Mouse (Mus musculus) testis, adult 2 months (tissue): Measurements from ENCODE around the gene Scn3b.

Source experiments
- CTCF ChIP-seq: fragments of 200-500 bp; IDR thresholded peaks from 2 replicates; pipeline ENCODE4 v1.5.1; 2012; ENCODE audit warnings: low read depth, mild to moderate bottlenecking, inconsistent platforms, low read length, moderate library complexity; ENCODE audit not compliant: control insufficient read depth, insufficient read depth, insufficient replicate concordance
- POLR2A ChIP-seq: fragments of 200-500 bp; IDR thresholded peaks from 2 replicates; pipeline ENCODE4 v1.6.1; 2012; ENCODE audit warnings: low read depth, mild to moderate bottlenecking, inconsistent platforms, low read length, moderate library complexity; ENCODE audit not compliant: control insufficient read depth

DNA sequence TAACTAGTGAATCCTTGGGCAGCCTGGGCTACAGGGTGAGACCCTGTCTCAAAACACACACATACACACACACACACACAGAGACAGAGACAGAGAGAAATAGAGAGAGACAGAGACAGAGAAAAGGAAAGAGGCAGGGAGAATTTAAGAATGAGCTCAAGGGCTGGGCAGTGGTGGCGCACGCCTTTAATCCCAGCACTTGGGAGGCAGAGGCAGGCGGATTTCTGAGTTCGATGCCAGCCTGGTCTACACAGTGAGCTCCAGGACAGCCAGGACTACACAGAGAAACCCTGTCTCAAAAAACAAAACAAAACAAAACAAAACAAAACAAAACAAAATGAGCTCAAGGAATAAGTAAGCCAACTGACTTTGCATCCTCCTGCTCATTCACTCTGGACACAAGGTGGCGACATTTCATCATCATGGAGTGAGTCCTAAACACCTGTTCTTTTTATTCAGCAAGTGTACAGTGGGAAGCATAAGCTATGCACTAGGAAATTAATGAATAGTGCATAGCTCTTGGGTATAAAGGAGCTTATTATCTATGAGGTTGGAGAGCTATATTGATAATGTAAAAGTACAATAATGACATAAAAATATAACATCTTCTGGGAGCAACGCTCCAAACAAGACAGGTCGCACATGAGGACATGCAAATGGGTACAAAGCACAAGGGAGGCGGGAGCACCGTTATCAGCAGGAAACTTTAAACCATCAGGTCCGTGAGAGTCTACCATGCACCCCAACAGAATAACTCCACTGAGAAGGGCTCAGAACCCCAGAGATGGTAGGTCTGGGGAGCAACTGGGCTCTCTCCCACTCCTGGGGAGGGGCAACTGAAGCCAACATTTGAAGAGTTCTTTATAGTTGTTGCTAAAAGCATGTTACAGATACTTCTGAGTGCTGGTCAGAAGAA is 40.9 kb upstream of the Scn3b start:
- no peak for TF ChIP-seq CTCF
- no peak for TF ChIP-seq POLR2A
